Mouse (Mus musculus) induced T-regulatory cell, adult 2 months (primary cell): ENCODE measurements around the gene Efna5.

ENCODE experiments used
- DNase-seq: peaks from one replicate; pipeline ENCODE4 v3.0.0-alpha.2; 2012; ENCODE audit warnings: low read depth

The Efna5 gene

DNA sequence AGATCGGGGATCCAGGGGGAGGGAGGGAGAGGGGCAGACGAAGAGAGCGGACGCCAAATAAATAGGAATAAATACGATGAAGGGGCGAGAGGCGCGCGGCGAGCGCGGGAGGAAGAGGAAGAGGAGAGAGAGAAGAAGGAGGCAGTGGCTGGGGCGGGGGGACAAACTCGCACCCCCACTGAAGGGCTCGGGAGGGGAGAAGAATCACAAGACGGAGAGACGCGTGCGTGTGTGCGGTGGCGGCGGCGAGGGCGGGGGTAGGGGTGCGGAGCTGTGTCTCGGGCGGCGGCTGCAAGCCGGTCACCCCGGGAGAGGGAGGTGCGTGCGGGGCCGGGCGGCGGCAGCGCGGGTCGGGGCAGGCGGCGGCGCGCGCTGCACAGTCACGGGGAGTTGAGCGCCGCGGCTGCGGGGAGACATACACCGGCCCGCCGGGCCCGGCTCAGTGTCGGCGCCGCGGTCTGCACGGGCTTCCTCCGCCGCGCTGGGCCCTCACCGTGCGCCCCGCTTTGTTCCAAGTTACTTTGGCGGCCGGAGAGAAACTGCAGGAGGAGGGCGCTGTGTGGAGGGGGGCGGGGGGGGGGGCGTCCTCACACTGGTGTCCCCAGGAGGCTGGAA, at the start of gene Efna5:
Gene Efna5 (minus strand): TSS at position 142 of the 615 bp plus-strand sequence.
- DNase-seq = peak; percentile 8

DNA sequence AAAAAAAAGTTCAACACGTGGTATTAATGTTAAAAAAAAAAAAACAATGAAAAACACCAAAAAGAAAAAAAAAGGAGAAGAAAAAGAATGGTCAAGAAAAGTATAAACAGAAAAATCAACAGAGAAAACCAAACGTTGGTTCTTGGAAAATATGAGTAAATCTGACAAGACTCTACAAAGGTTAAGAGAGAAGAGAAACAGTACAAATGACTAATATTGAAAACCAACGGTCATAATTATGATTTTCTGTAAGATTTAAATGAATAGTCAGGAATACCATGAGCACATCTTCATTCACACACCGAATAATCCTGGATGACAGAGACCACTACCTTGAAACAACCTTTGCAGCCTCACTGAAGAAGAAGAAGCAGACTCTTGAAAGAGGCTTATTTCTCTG, 34.2 kb upstream of the Efna5 start:
- no peak for DNase-seq

DNA sequence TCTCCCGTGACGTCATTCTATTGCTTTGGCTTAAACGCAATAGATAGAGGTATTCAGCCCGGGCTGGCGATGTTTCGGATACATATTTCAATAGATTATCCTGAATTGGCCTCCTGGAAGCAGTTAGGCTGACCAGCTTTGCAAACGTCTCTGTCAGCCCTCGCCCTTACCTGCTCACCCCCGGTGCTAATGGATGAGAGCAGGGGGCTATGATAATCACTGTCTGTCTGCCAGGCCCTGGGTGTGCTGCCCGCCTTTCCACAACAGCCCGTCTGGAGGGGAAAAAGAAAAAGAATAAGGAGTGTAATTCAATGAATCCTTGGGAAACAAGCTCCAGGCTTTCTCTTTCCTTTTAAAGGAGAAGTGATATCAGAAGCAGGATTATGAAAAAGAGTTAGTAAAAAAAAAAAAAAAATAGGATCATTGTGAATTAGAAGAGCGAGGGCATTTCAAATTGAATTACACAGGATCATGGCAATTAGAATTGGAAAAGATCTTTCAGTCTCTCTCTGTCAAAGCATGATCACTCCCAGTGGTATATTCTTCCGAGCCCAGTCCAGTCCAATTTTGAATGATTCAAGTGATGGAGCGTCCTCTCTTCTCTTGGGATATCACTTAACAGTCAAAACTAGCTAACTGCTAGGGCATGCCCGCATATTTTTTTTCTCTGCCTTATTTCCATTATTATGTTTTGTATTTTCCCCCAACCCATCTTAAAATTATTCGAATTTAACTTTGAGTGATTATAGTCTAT, 24.8 kb upstream of the Efna5 start:
- no peak for DNase-seq

DNA sequence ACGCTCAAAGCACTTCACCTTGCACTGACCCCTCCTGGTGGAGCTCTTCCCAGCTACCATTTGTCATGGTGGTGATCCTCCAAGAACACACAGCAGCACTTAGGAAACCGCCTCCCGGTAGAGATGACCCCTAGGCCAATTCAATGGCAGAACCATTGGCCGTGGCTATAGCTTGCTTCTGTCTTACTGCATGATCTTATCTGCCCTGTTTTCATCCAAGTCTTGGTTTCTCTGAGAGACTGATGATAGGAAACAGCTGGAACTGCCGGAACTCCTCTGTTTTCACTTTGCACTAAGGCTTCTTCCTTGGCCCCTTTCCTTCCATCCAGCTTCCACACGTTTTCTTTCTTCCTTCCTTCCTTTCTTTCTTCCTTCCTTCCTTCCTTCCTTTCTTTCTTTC, 17.9 kb upstream of the Efna5 start:
- no peak for DNase-seq

DNA sequence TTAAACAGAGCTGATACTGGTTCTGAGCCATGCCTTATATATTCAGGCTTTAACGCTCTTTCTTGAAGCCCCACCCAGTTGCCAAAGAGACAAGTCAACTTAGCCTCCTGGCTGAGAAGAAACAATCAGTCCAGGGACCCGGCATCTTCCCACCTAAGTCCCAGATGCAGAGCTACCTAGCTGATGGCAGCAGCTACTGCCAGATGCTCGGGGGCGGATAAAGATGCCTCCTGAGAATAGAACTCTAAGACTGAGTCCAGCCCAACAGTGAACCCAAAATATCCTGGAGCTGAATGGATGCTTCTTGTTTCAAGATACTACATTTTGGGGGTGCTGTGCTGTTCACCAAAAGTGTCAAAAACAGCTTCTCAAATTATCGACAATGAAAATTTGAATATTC, 8.9 kb upstream of the Efna5 start:
- DNase-seq = no peak

DNA sequence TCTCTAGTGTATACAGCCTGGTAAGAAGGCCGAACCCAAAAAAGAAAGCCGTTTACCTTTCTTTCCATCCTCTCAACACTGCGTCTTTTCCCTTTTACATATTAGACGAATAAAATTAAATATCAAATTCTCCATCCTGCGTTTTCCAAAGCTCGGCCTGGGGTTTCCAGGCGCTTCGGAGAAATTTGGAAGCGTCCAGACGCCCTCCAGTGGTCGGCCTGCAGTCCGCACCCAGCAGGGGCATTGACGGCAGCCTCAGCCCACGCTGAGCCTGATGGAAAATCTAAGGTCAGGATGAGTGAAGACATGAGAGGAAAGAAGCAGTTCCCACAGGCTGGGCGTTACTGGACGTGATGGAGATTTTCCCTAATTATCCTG, 3.0 kb upstream of the Efna5 start:
- DNase-seq = peak; percentile 50

DNA sequence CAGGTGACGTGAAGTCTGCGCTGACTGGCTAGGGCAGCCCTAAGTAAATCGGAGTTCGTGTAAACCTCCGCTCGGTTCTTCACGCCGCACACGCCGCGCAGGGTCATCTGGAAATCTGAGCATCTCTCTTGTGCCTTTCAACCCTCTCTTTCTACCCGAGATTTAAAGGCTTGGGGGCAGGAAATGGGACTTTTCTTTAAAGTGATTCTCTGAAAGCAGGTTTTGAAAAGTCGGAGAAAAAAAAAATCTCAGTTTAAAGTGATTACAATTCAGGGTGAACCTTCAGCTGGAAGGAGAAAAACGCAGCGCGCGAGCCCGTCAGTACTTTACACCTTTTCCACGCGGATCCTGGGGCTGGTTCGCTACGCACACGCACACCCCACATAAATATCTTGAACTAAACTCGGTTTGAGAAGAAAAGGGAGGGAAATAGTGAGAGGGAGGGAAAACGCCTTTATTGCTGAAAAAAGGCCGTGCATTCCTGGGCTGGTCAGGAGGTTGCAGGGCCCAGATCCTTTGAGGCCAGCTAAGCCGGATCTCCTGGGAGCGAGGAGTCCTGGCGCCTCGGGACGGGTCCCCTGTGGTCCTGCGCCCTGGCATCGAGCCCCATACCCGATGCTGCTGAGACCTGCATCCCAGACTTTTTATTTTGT, 2.5 kb upstream of the Efna5 start:
- DNase-seq = peak; percentile 27

DNA sequence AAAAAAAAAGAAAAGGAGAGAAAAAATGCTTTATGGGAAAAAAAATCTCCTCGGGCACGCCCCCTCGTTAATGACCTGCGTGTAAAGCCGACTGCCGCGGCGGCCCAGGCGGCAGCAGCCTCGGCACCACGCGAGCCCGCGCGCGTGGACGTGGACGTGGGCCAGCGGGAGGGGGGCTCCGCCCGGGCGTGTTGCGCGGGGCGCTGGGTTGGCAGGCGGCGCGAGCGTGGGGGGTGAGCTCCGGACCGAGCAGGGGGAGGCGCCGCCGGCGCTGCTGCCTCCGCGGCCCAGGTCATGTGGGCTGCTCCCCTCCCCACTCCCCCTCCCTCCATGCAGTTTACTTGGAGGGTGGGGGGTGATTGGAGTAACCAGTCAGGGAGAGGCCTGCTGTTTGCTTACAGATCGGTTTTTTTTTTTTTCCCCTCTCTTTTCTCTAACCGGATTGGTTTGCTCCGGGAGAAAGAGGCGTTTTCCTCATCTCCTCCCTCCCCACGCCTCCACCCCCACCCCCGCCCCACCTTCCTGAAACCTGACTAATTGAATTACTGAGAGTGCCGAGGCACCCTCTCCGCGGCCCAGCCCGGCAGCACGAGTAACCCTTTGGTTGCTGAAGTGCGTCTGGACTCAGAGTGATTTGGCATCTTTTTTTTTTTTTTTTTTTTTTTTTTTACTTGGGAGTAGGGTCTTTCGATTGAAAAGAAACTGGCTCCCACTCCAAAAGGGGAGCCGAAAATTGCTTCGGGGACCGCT, 1.8 kb upstream of the Efna5 start:
- DNase-seq = peak; percentile 38

DNA sequence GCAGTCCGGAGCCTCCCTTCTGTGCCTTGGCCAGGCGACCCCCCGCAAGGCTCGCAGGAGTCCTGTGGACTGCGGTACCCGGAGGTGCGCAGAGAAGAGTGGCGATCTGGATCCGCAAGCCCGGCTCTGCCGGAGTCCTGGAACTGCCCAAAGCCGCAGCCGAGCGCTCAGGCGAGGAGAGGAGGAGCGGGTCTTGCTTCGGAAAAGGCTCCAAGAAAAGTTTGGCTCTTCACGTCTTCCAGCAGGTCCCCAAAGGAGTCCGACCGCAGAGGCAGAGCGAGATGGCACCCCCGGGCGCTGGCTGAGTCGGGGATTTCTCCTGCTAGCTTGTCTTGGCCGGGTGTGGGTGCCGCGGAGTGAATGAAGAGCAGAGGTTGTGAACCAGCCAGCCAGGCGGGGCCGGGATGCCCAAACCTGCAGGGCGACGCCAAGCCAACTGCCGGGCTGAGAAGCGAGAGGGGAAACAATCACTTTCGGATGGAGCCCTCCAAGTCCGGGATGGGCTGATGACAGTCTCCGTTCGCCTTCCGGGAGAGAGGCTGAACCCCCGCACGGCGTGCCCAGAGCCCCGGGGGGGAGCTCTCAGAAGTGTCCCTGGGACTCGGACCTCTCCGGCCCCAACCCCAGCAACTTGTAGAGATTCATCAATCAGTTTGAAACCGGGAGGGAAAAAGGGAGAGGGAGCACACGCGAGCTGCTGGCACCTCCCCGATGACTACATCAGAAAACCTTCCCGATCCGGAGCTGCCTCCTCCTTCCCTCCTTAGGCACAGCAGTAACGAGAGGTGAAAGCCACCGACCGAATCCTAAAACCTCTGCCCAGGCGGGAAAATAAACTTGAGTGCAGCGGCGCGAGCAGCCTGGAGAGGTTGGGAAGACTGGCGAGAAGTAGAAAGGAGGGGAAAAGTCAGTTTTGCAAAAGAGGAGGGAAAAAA, 941 bp upstream of the Efna5 start:
- peak; percentile 39 for DNase-seq

DNA sequence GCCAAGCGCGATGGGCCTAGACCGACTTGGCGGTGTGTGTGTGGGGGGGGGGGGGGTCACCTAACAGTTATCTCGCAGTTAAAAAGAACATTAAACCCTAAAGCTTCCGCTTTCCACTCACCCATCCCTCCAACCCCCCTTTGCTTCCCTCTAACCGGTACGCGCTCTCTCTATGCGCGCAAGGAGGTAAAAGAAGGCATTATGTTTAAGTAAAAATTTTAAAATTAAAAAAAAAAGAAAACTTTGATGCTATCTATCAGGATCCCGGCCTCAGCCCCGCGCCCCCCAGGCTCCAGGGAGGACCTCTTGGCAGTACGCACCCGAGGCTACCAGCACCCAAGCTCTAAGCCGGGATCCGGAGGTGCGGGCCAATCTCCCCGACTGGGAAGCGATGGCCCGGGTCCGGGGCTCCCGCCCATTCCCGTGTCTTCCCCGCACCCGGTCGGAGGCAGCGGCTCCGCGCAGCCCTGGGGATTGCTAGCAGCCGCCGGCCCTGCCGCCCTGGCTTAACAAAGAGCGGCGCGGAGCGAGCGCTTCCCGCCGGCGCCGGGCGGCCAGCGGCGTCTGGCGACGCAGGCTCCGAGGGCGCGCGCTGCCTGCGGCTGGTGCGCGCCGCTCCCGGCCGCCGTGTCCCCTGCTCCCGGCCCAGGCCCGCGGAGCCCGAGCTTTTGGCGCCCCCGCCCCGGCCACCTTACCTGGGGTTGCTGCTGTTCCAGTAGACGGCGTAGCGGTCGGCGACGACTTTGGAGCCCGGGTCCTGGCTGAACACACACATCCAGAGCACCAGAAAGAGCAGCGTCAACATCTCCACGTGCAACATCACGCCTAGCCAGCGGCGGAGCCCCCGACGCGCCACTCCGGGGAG, 574 bp downstream of the Efna5 start:
- peak; percentile 18 for DNase-seq

DNA sequence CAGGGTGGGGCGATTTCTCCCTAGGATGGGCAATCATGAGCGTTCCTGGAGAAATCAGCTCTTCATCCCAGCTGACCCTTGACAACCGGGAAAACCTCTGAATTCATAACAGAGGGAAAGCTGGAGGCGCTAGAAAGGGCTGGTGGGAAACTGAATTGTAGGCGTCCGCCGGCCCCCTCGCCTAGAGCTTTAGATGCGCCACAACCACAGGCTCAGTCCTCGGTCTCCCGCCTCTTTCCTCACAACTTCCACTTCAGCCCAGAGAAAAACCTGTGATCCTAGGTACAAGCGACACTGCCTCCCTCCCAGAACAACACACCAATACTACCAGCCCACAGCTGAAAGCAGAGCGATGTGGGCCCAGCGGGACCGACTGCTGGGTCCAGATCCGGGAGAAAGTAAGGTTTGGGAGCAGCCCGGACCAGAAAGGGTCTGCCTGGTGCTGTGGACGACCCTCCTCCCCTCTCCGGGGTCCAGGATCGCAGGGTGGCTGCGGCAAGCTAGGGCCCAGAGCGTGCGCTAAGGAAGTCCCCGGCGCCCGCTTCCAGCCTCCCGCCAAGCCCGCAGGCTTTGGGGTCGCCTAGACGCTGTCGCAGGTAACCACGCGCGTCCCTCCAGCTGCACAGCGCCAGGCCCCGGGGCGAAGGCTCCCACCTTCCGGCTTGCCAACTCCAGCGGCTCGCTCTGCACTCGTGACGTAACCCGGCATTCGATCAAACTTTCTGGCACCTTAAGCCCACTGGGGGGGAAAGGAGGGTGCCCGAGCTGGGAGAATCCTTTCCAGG, 1.4 kb downstream of the Efna5 start:
- no peak for DNase-seq

DNA sequence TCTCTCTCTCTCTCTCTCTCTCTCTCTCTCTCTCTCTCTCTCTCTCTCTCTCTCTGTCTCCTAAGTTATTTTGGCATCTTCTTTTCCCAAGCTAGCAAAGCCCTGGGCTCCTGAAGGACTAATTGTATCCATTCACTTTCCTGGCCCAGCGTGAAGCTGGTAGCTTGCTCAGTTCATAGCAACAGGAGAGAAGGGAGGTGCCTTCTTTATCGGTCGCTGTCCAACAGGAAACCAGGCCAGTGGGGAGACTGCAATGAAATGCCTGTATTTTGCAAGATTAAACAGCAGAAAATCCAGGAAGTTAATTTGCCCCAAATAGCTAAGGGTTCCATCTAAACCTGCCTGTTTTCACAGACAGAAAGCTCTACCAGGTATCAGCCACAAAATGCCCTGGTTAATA, 5.4 kb downstream of the Efna5 start:
- no peak for DNase-seq

DNA sequence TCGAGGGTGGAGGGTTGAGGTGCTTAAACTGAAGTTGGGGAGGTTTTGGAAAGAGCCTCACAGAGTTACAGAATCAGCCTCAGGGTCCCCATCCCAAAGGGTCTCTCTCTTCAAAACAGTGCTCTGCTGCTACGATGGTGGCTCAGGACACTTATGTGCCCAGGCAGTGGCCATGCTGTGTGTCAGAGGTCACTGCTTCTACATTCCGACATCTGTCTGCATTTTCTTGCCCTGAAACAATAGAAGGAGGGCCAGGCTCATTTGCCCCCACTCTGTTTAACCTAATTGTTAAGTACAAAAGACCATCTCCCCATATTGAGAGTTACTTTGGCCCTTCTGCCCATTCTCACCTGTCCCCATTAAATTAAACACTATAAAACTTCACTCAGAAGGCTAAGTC, 9.2 kb downstream of the Efna5 start:
- DNase-seq = no peak

DNA sequence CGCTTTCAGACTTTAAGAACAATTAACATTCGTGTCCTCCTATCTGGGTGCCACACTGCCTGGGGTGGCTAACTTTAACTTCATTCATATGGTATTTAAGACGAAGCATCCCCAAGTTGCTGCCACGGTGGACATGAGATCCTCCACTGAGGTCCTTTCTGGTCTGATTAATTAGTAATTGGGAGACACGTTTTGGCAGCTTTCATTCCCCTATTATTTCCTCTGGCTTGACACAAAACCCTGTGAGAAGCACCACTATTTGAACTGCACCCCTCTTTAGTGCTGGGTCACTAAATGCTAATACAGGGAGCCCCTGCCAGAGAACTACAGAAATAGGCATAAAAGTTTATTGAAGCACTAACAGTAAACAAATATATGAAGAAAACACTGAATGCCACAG, 9.9 kb downstream of the Efna5 start:
- no peak for DNase-seq

DNA sequence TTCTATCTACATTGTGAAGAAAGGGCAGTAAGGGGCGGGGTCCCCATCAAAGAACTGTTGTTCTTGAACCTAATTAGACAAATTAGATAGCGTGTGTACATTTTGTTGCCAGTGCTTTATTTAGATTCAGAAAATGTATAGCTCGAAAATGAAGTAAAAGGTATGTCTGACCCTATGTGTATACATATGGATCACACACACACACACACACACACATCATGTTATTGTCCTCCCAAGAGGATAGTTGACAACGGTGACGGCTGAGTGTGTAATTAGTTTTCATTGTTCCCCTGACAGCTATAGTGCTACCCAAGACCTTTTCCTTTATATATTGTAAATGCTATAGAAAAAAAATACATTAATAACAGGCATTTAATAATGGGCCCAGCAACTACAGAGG, 10.7 kb downstream of the Efna5 start:
- DNase-seq = no peak

DNA sequence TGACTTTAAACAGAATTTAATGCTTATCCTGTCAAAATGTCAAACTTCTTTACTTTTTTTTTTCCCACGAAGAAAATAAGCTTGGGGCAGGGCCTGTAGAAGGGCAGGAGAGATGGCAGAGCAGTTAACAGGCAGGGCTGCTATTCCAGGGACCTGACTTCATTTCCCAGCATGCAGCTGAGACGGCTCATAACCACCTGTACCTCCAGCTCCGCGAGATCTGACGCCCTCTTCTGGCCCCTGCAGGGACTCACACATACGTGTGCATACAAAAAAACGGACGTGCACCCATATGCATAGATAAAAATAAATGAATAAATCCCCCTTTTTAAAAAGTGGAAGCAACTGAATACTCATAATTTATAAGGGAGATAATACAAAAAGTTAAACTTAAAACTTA, 16.2 kb downstream of the Efna5 start:
- DNase-seq = no peak

DNA sequence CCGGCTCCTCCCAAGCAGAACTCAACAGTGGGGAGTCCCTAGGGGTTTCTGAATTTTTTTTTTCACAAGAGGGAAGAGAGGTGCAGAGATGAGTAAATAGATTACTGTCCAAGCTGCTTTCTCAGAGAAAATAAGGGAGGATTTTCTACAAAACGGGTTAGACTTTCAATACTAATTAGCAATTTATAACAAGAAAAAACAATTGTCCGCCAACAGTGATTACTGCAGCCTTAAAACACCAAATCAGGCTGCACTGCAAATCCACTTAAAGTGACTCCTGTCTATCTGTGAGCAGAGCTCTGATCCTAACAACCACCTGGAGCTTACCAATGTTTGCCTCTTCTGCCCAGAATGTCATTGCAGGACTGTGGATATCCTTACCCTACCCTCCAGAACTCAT, 18.1 kb downstream of the Efna5 start:
- no peak for DNase-seq

DNA sequence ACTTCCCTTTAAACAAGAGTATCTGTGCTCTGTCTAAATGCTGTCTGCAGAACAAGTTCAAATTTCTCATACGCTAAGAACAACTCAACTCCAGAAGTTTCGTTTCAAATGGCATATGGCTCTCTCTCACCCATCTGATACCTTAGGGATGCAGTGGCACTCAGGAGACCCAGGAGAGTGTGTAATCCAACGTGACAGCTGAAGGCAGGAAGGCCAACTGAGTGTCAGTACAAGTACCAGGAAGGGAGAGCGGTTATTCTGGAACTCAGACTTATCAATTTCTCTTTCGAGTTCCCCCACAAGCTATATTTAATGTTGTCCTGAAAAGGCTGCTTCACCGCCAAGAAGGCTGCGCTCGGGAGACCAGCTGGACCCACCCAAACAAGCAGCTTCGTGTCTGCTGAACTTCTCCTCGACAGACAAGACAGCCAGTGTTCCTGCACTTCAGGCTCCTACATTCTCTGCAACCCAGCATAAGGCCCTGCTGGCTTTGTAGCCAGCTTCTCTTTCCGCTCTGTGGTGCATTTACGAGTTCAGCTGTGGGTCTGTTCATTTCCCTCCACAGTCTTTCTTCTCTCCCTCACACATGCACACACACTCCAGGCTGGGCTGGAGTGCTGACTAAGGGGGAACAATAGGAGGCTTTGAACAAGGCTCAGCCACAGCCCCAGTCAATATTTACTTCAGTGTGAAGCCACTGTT, 18.7 kb downstream of the Efna5 start:
- no peak for DNase-seq

DNA sequence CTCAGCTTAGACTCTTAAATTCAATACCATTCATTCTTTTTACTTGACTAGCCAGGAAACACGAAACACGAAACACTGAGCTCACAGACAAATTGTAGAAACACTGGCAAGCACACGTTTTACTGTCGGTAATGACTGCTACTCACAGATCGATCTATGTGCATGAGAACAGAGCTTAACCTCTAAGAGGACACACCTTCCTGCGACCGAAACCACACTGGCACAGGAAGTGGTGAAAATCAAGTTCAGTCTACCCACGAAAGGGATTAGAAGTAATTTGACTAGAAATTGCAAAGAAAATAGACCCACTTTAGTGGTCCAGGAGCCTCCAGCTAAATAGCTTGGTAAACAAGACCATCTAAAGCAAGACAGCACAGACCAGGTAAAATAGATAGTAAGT, 23.8 kb downstream of the Efna5 start:
- DNase-seq = peak; percentile 60
